Mouse (Mus musculus) liver, embryonic 13.5 days (tissue): ENCODE results near the gene Gm10642. TPM values are rescaled to one million over a fixed set of nuclear protein-coding genes. Genes with fewer than 3 reads are reported as not detected.

Experiments used
- ATAC-seq: fragments of 200-750 bp; cut with Nextera tagmentation; 2 replicates; pipeline ENCODE4 v1.8.0; 2017; ENCODE audit warnings: low read depth, mild to moderate bottlenecking, moderate number of reproducible peaks, moderate library complexity
- DNase-seq: peaks from one replicate; pipeline ENCODE4 v3.0.0; 2022
- H3K27ac ChIP-seq: fragments of 300-500 bp; sonication (generic); 2 replicates; pipeline ENCODE4 v1.5.1; 2015; ENCODE audit warnings: moderate library complexity, mild to moderate bottlenecking, inconsistent platforms
- H3K27me3 ChIP-seq: fragments of 300-500 bp; sonication (generic); 2 replicates; pipeline ENCODE4 v1.6.1; 2015; ENCODE audit warnings: mild to moderate bottlenecking, inconsistent platforms
- H3K36me3 ChIP-seq: fragments of 300-500 bp; sonication (generic); 2 replicates; pipeline ENCODE4 v1.6.1; 2015; ENCODE audit warnings: mild to moderate bottlenecking, inconsistent platforms
- H3K4me1 ChIP-seq: fragments of 300-500 bp; sonication (generic); replicated peaks from 2 replicates; pipeline ENCODE4 v1.6.1; 2015; ENCODE audit warnings: inconsistent platforms
- H3K4me2 ChIP-seq: fragments of 300-500 bp; sonication (generic); 2 replicates; pipeline ENCODE4 v1.6.1; 2015; ENCODE audit warnings: inconsistent platforms, mild to moderate bottlenecking, moderate library complexity
- H3K4me3 ChIP-seq: fragments of 300-500 bp; sonication (generic); replicated peaks from 2 replicates; pipeline ENCODE4 v1.5.1; 2015; ENCODE audit warnings: mild to moderate bottlenecking, inconsistent platforms
- H3K9ac ChIP-seq: fragments of 300-500 bp; sonication (generic); 2 replicates; pipeline ENCODE4 v1.6.1; 2015; ENCODE audit warnings: mild to moderate bottlenecking, inconsistent platforms
- H3K9me3 ChIP-seq: fragments of 300-500 bp; sonication (generic); replicated peaks from 2 replicates; pipeline ENCODE4 v1.6.1; 2016; ENCODE audit warnings: inconsistent platforms
- WGBS: fragments of 180-500 bp; shearing (Covaris S2); methylation state at CpG from one replicate; pipeline ENCODE4 v1.1.7; 2015; ENCODE audit not compliant: insufficient replicate concordance; 5-methylcytosine and 5-hydroxymethylcytosine counted together
- polyA plus RNA-seq: library from polyadenylated mRNA; unstranded; fragments of >200 nt; fragmentation: Nextera tagmentation; extraction: Ambion mirVana; gene quantifications from 2 replicates; pipeline ENCODE4 v1.2.1, GENCODE M21; 2015

Gene Gm10642
- polyA plus RNA-seq, 1 experiment from 2014 or later: 1.0 TPM

DNA sequence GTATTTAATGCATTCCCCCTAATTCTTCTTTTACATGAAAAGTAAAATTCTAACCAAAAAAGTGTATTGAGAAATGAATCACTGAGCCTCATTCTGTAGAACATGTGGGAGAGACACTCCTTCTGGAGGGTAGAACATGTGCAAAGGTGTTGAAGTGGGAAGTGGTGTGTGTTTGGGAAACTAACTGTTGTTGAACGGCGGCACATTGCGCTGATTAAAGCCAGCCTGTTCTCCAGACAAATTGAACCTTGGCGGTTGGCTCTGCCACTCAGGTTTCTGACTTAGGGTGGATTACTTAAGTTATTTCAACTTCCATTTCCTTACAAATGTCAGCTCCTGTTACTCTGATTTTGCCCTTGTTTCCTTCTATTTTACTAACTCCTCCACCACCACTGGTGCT, 17.6 kb downstream of the Gm10642 start:
- no peak overlapping the region for H3K4me2 ChIP-seq
- H3K36me3 ChIP-seq: no peaks in the 10 kb centered on the region
- no peaks in the 10 kb centered on the region for H3K9me3 ChIP-seq
- H3K4me3 ChIP-seq: no peak overlapping the region
- 85% methylated on average over 4 of the region's 4 CpGs for WGBS
- H3K9ac ChIP-seq: no peak overlapping the region
- DNase-seq: no peak
- no peak for ATAC-seq
- H3K27me3 ChIP-seq: no peaks in the 10 kb centered on the region
- peaks cover 71% of the 10 kb centered on the region for H3K4me1 ChIP-seq
- peak overlapping the region; percentile 29; the same call in 1 of the 2 replicates for H3K27ac ChIP-seq

DNA sequence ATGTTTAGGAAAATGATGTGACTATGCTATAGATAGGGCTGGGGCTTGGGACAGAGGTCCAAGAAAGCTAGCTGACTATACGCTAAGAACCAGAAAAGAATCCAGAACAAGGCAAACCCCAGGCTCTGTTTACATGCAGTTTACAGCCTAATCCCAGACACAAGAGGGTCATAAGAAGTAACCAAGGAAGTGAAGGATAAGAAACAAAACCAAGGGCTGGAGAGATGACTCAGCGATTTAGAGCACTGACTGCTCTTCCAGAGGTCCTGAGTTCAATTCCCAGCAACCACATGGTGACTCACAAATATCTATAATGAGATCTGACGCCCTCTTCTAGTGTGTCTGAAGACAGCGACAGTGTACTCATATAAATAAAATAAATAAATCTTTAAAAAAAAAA, 19.1 kb downstream of the Gm10642 start:
- H3K9me3 ChIP-seq: no peaks in the 10 kb centered on the region
- 0 out of 2 replicates have a peak overlapping the region, but pooled peaks have one; percentile 42 for H3K9ac ChIP-seq
- no peaks in the 10 kb centered on the region for H3K27me3 ChIP-seq
- no peak overlapping the region for H3K4me2 ChIP-seq
- no peaks in the 10 kb centered on the region for H3K36me3 ChIP-seq
- 56% methylated on average over 4 of the region's 4 CpGs for WGBS
- peaks cover 57% of the 10 kb centered on the region for H3K4me1 ChIP-seq
- H3K27ac ChIP-seq: peak overlapping the region; percentile 68
- no peak overlapping the region for H3K4me3 ChIP-seq
- DNase-seq: no peak
- ATAC-seq: no peak

DNA sequence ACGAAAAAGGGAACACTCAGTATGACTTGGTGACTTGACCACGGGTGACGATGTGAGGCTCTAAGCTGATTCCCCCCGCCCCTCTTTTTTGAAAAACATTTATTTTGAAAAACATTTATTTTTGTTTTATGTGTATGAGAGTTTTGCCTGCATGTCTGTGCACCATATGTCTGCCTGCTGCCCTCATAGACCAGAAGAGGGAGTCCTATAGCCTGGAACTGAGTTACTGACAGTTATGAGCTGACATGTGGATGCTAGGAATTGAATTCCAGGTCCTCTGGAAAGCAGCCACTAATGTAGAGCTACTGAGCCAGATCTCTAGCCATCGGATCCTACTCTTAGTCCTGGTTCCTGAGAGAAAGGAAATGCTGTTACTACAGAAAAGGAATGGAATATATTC, 19.9 kb downstream of the Gm10642 start:
- Histone ChIP-seq H3K27ac (peak overlapping the region; percentile 68), H3K4me3 (no peak overlapping the region), H3K9me3 (no peaks in the 10 kb centered on the region), H3K4me2 (no peak overlapping the region), H3K36me3 (no peaks in the 10 kb centered on the region), H3K4me1 (peaks cover 53% of the 10 kb centered on the region), H3K9ac (no peak overlapping the region; the same call in 1 of the 2 replicates), H3K27me3 (no peaks in the 10 kb centered on the region)
- WGBS: 69% methylated on average over 5 of the region's 5 CpGs
- ATAC-seq (no peak), DNase-seq (no peak)

DNA sequence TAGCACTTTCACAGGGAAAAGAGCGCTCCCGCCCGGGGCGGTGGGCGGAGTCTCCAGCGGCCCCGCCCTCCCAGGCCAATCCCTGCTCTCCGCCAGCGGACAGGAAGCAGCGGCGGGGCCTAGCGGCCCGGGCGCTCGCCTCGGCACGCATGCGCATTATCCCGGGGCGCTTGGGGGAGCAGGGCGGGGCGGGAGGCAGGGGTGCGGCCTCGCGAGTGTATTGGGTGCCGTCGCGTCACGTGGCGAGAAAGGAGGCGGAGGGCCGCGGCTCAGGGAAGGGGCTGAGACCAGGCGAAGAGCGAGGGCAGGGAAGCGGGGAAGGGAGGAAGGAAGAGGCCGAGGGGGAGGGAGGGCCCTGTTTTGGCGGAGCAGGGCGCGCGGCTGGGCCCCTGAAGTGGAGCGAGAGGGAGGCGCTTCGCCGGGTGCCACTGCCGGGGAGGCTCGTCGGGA, 22.7 kb downstream of the Gm10642 start, which contains the start of gene Adam10:
TSS of gene Adam10 (plus strand) at position 316 of the 450 bp plus-strand sequence.
- under 1% methylated on average over 48 of the region's 48 CpGs for WGBS
- no peaks in the 10 kb centered on the region for H3K36me3 ChIP-seq

DNA sequence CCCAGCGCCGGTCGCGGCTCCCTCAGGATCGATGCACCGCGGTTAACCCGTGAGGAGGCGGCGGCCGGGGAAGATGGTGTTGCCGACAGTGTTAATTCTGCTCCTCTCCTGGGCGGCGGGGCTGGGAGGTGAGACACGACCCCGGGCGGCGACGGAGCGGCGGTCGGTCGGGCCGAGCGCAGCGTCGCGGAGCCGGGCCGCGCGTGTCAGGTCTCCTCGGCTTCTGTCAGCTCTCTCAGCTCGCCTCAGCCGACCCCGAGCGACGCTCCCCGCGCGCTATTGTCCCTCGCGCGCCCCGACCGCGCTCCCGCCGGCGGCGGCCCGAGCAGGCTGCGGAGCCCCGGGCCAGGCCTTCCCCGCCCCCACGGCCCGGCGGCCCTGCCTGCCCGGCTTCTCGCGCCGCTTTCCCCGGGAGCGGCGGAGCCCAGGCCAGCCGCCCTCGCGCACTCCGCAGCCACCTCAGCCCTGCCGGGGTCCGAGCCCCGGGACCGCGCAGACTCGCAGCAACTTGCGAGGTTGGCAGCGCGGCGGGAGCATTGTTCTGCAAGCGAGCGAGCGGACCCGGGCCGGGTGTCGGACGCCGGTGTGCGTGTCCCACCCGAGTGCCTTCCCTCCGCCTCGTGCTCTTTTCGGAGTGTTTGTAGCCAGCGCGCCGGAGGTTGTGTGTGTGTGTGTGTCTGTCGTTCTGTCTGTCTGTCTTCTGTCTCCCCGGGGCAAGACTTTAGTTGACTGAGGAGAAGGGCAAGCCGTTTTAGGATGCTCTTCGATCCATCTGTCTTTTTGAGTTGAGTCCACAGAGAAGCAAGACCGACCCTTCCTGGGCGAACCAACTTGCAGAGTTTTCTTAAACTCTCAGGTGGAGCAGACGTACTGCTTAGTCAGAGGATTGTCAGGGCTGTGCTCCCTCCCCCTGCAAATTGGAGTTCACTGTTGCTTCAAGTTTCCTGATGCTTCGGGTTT, 23.4 kb downstream of the Gm10642 start:
- ATAC-seq (peak; percentile 21), DNase-seq (peak; percentile 54)
- H3K4me1 ChIP-seq: peaks cover 53% of the 10 kb centered on the region
- H3K4me2 ChIP-seq: peak overlapping the region; percentile 75
- H3K27ac ChIP-seq: peak overlapping the region; percentile 99
- H3K27me3 ChIP-seq: no peaks in the 10 kb centered on the region
- H3K9ac ChIP-seq: peak overlapping the region; percentile 99
- under 1% methylated on average over 86 of the region's 103 CpGs for WGBS
- no peaks in the 10 kb centered on the region for H3K9me3 ChIP-seq
- H3K36me3 ChIP-seq: no peaks in the 10 kb centered on the region
- H3K4me3 ChIP-seq: peak overlapping the region; percentile 90

More for the DNA sequence above, 22.7 kb downstream of the Gm10642 start, which contains the start of gene Adam10:
- Histone ChIP-seq H3K4me3 (peak within 1 kb of the TSS; percentile 90), H3K27me3 (no peaks in the 10 kb centered on the region), H3K9ac (peak within 1 kb of the TSS; percentile 99), H3K9me3 (no peaks in the 10 kb centered on the region), H3K4me2 (peak within 1 kb of the TSS; percentile 75), H3K27ac (peak within 1 kb of the TSS; percentile 99), H3K4me1 (peaks cover 54% of the 10 kb centered on the region)
- peak; percentile 98 for DNase-seq
- ATAC-seq: peak; percentile 97

DNA sequence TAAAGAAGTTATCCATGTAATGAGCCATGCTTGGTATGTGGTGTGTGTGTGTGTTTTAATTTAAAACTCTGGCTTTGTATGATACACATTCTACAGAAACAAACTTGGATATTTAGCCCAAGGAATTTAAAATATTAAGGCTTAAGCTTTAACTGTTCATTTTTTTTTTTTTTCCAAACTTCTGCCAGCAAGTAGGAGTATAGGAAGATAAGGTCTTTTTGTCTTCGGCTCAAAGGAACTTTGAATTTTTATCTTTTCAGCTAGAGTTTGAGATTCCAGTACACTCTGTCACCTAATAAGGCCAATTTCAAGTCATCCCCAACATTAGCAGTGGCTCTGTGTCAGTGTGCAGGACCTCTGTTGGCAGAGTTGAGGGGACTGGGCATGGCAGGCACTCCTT, 26.2 kb downstream of the Gm10642 start:
- Histone ChIP-seq H3K9ac (peak overlapping the region; percentile 99), H3K4me2 (peak overlapping the region; percentile 75), H3K4me3 (peak overlapping the region; percentile 90), H3K27me3 (no peaks in the 10 kb centered on the region), H3K9me3 (no peaks in the 10 kb centered on the region), H3K4me1 (peaks cover 63% of the 10 kb centered on the region), H3K36me3 (no peaks in the 10 kb centered on the region; the same call in 1 of the 2 replicates), H3K27ac (peak overlapping the region; percentile 99)
- DNase-seq: no peak
- WGBS: 8% methylated on average over 1 of the region's 1 CpGs
- ATAC-seq: no peak

DNA sequence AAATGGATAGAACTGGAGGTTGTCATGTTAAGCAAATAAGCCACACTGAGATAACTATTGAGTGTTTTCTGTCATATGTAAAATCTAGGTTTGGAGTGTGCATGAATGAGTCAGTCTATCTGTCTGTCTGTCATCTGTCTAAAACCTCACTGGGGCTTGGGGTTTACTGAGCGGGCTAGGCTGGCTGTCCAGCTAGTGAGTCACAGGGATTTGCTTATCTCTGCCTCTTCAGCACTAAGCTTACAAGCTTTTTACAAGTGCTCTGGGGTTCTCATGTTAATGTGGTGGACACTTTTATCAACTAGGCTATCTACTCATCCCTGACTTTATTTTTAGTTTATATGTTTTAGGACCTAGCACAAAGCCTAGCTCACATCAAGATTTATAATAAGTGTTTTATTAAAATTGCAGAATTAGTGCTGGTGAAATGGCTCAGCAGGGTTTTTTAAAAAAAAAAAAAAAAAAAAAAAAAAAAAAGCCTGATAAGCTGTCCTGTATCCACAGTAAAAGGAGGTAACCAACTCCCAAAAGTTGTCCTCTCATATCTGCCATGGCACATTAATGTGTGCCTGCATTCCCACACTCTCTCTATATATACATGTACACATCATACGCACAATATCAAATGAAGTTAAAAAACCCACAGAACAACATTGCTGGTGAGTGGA, 32.4 kb downstream of the Gm10642 start:
- Histone ChIP-seq H3K9me3 (no peaks in the 10 kb centered on the region), H3K36me3 (no peaks in the 10 kb centered on the region; the same call in 1 of the 2 replicates), H3K4me2 (no peak overlapping the region), H3K27ac (peak overlapping the region; percentile 53; the same call in 1 of the 2 replicates), H3K4me3 (no peak overlapping the region), H3K4me1 (peaks cover 78% of the 10 kb centered on the region), H3K27me3 (no peaks in the 10 kb centered on the region), H3K9ac (no peak overlapping the region)
- WGBS: 52% methylated on average over 2 of the region's 2 CpGs
- ATAC-seq (peak; percentile 74), DNase-seq (peak; percentile 52)

DNA sequence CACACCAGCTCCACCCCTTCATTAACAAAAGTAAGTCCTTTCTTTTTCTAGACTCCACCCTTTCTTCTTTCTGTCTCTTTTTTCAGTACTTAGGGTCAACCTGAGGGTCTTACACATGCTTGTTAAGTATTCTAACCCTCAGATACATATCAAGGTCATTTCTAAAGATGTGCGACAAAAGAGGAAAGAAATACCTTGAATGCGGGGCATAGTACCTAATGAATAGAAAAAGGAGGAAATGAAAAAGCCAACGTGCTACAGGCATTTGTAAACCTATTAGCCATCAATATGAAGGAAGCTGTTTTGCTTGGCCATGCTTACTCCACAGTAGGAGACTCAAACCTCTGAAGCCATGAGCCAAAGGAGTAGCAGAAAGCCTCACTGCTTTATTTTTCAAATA, 33.9 kb downstream of the Gm10642 start:
- Histone ChIP-seq H3K9me3 (no peaks in the 10 kb centered on the region), H3K27ac (peak overlapping the region; percentile 62), H3K4me3 (0 out of 2 replicates have a peak overlapping the region, but pooled peaks have one; percentile 9), H3K9ac (0 out of 2 replicates have a peak overlapping the region, but pooled peaks have one; percentile 22), H3K4me1 (peaks cover 85% of the 10 kb centered on the region), H3K36me3 (no peaks in the 10 kb centered on the region; the same call in 1 of the 2 replicates), H3K27me3 (no peaks in the 10 kb centered on the region), H3K4me2 (peak overlapping the region; percentile 41)
- 60% methylated on average over 3 of the region's 3 CpGs for WGBS
- DNase-seq (no peak), ATAC-seq (no peak)

DNA sequence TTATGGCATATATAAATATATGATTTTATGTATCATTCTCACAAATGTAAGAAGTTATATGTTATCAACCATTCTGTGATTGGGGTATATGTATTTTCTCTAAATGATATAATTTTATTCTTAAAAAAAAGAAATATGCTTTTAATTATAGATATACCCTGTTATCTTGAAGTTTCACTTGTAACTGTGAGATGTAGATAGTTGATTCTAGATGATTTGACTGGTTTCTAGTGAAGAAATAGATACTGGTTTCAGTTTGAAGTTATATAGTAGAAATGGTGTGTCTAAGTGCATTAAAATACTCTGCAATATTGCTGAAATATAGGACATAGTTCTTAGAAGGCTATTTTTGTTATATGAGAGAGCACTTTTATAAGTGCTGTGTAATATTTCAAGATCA, 34.5 kb downstream of the Gm10642 start:
- no peak for ATAC-seq
- Histone ChIP-seq H3K4me3 (no peak overlapping the region), H3K27ac (no peak overlapping the region), H3K9ac (no peak overlapping the region), H3K4me2 (no peak overlapping the region), H3K36me3 (no peaks in the 10 kb centered on the region), H3K4me1 (peaks cover 84% of the 10 kb centered on the region), H3K9me3 (no peaks in the 10 kb centered on the region), H3K27me3 (no peaks in the 10 kb centered on the region)
- no peak for DNase-seq

DNA sequence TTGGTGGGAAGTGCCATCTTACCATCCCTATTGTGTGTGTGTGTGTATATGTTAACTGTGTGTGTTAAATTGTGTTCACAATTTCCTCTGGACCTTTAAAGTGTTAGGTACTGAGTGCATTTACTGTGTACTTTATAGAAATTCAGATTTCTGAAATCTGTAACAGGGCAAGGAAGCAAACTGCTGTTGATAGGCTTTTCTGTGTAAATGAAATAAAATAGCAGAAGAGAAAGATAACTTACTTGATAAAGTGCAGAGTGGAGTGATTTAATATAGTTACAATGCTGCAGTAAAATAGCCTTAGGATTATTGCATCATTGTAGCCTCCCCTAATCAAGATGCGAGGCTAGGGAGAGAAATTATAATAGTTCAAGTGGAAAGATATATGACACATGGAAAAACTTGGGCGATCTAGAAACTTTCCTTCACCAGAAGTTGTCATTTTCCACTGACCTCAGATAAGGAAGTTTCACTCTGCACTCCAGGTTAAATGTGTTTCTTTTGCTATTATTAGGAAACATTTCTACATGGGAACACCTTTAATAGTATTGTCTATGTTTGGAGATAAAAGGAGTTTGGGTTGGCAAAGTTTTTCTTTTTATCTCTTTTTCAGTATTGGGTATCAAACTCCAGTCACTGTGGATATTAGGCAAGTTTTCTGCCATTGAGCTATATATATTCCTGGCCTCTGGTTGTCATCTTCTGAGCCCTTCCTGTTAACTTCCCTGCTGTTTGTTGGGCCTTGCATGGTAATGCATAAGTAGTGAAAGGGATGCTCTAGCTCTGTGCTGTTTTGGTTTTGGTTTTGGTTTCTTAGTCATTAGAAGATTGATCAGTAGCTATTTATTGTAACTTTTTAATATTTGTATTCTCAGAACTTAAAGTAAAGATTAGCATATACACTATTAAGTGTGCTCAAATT, 36.0 kb downstream of the Gm10642 start:
- H3K9ac ChIP-seq: no peak overlapping the region
- H3K4me1 ChIP-seq: peaks cover 80% of the 10 kb centered on the region
- DNase-seq (no peak), ATAC-seq (no peak)
- H3K4me2 ChIP-seq: no peak overlapping the region
- WGBS: 47% methylated on average over 2 of the region's 2 CpGs
- no peaks in the 10 kb centered on the region for H3K27me3 ChIP-seq
- no peaks in the 10 kb centered on the region for H3K9me3 ChIP-seq
- H3K27ac ChIP-seq: no peak overlapping the region
- H3K4me3 ChIP-seq: no peak overlapping the region
- H3K36me3 ChIP-seq: no peaks in the 10 kb centered on the region
